In genomic region chr5:17176771-17177170, GRCm38 (mm10) we compare ENCODE assay signal across 21 mouse cellular contexts.
DNase-seq lines count a peak whose midpoint lies in the region; ATAC-seq and TF ChIP-seq lines count a peak whose summit lies in the region.
"Had no signal": no experiment of that assay in that cellular context is flagged by ENCODE, and none has a peak within 500 bp of the region (broad histone marks: within the 10 kb centered on the region; RNA-seq: fewer than 3 reads in every experiment).

No protein-coding gene starts in this region.

- no peak overlapping the region for H3K4me3 ChIP-seq in hindbrain, embryonic 14.5 days (replicated peaks; ENCODE audit: low read length)
- no peak overlapping the region for H3K4me3 ChIP-seq in hindbrain, embryonic 12.5 days
- no peak overlapping the region for H3K4me3 ChIP-seq in lung, postnatal 0 days (ENCODE audit: low read depth, low read length)
- no peak overlapping the region for H3K4me3 ChIP-seq in forebrain, embryonic 12.5 days (replicated peaks)
- H3K4me3 ChIP-seq: heart, embryonic 10.5 days; hindbrain, embryonic 10.5 days; kidney, embryonic 15.5 days had no signal

- H3K27ac ChIP-seq in hindbrain, embryonic 14.5 days = no peak overlapping the region
- H3K27ac ChIP-seq in hindbrain, embryonic 12.5 days = no peak overlapping the region
- H3K27ac ChIP-seq in lung, postnatal 0 days (ENCODE audit: low read length) = no peak overlapping the region
- H3K27ac ChIP-seq in forebrain, embryonic 12.5 days = no peak overlapping the region
- H3K27ac ChIP-seq: heart, embryonic 10.5 days; hindbrain, embryonic 10.5 days; kidney, embryonic 15.5 days; macrophage had no signal

- H3K4me2 ChIP-seq in hindbrain, embryonic 14.5 days (replicated peaks) = no peak overlapping the region
- H3K4me2 ChIP-seq in hindbrain, embryonic 12.5 days (replicated peaks) = no peak overlapping the region
- H3K4me2 ChIP-seq in lung, postnatal 0 days (replicated peaks; ENCODE audit: low read depth, low read length) = no peak overlapping the region
- H3K4me2 ChIP-seq in forebrain, embryonic 12.5 days = no peak overlapping the region
- H3K4me2 ChIP-seq: kidney, embryonic 15.5 days; midbrain, embryonic 11.5 days had no signal

- TF ChIP-seq CTCF in lung, postnatal 0 days (IDR thresholded peaks at IDR 0.05) = no peak

- no peak for TF ChIP-seq EP300 in lung, postnatal 0 days (IDR thresholded peaks at IDR 0.05)

- no peaks in the 10 kb centered on the region for H3K4me1 ChIP-seq in hindbrain, embryonic 14.5 days (replicated peaks; ENCODE audit: control insufficient read depth, insufficient read depth, low read length)
- H3K4me1 ChIP-seq in hindbrain, embryonic 12.5 days = no peaks in the 10 kb centered on the region
- no peaks in the 10 kb centered on the region for H3K4me1 ChIP-seq in lung, postnatal 0 days (ENCODE audit: insufficient read depth, low read depth, low read length)
- no peaks in the 10 kb centered on the region for H3K4me1 ChIP-seq in forebrain, embryonic 12.5 days
- H3K4me1 ChIP-seq: heart, embryonic 10.5 days; hindbrain, embryonic 10.5 days; kidney, embryonic 15.5 days had no signal

- no peaks in the 10 kb centered on the region for H3K9me3 ChIP-seq in hindbrain, embryonic 14.5 days (ENCODE audit: control insufficient read depth, low read length)
- no peaks in the 10 kb centered on the region for H3K9me3 ChIP-seq in hindbrain, embryonic 12.5 days (replicated peaks)
- no peaks in the 10 kb centered on the region for H3K9me3 ChIP-seq in lung, postnatal 0 days (ENCODE audit: low read length)
- no peaks in the 10 kb centered on the region for H3K9me3 ChIP-seq in forebrain, embryonic 12.5 days
- H3K9me3 ChIP-seq: heart, embryonic 10.5 days; hindbrain, embryonic 10.5 days; kidney, embryonic 15.5 days had no signal

- H3K9ac ChIP-seq in hindbrain, embryonic 14.5 days = no peak overlapping the region
- H3K9ac ChIP-seq in hindbrain, embryonic 12.5 days = no peak overlapping the region
- no peak overlapping the region for H3K9ac ChIP-seq in lung, postnatal 0 days (replicated peaks; ENCODE audit: low read depth)
- no peak overlapping the region for H3K9ac ChIP-seq in forebrain, embryonic 12.5 days
- H3K9ac ChIP-seq: kidney, embryonic 15.5 days had no signal

- peak; percentile 11 to 14 for DNase-seq in cerebellum, postnatal 10 days
- DNase-seq in cerebellum, postnatal 36 days = no peak
- peak; percentile 26 for DNase-seq in hindbrain, embryonic 14.5 days (ENCODE audit: low spot score)
- DNase-seq in lung, postnatal 0 days (ENCODE audit: low spot score) = peak; percentile 6
- DNase-seq in lung, postnatal 14 days = no peak
- DNase-seq: adrenal gland, postnatal 14 days; cerebellum, adult 11 months; layer of hippocampus, postnatal 36 days; lung, adult 18-20 months; right cerebral cortex, postnatal 4 days; thymus, postnatal 14 days had no signal

- no peaks in the 10 kb centered on the region for H3K27me3 ChIP-seq in hindbrain, embryonic 14.5 days (ENCODE audit: control insufficient read depth, insufficient read depth, low read length)
- no peaks in the 10 kb centered on the region for H3K27me3 ChIP-seq in hindbrain, embryonic 12.5 days
- H3K27me3 ChIP-seq in lung, postnatal 0 days (replicated peaks; ENCODE audit: insufficient read depth, low read length) = no peaks in the 10 kb centered on the region
- no peaks in the 10 kb centered on the region for H3K27me3 ChIP-seq in forebrain, embryonic 12.5 days
- H3K27me3 ChIP-seq: kidney, embryonic 15.5 days had no signal

- WGBS in hindbrain, embryonic 14.5 days = 92% methylated on average over 9 of the region's 9 CpGs
- WGBS in hindbrain, embryonic 12.5 days = 88% methylated on average over 9 of the region's 9 CpGs
- 60% methylated on average over 9 of the region's 9 CpGs for WGBS in lung, postnatal 0 days
- 91% methylated on average over 9 of the region's 9 CpGs for WGBS in forebrain, embryonic 12.5 days

- ATAC-seq in hindbrain, embryonic 14.5 days (ENCODE audit: low FRiP score) = no peak
- ATAC-seq in hindbrain, embryonic 12.5 days (ENCODE audit: low FRiP score) = no peak
- no peak for ATAC-seq in lung, postnatal 0 days
- no peak for ATAC-seq in megakaryocyte, adult 5-6 weeks (ENCODE audit: poor library complexity, severe bottlenecking)
- ATAC-seq in forebrain, embryonic 12.5 days (ENCODE audit: low FRiP score) = no peak
- ATAC-seq: activated CD4-positive, CD25-positive, alpha-beta regulatory T cell, adult 4 months; CD4-positive, CD25-positive, alpha-beta regulatory T cell, adult 4 months had no signal

- no peaks in the 10 kb centered on the region for H3K36me3 ChIP-seq in hindbrain, embryonic 14.5 days (replicated peaks; ENCODE audit: control insufficient read depth, insufficient read depth)
- no peaks in the 10 kb centered on the region for H3K36me3 ChIP-seq in hindbrain, embryonic 12.5 days
- H3K36me3 ChIP-seq in lung, postnatal 0 days (ENCODE audit: insufficient read depth, low read length) = no peaks in the 10 kb centered on the region
- H3K36me3 ChIP-seq in forebrain, embryonic 12.5 days (replicated peaks) = no peaks in the 10 kb centered on the region
- H3K36me3 ChIP-seq: heart, embryonic 10.5 days; hindbrain, embryonic 10.5 days; kidney, embryonic 15.5 days had no signal

Comparison
In these comparisons a context has a peak if more than half of its experiments do, and no peak if none do; other contexts are left out.
1. DNase-seq: peak in cerebellum, postnatal 10 days (2 of 2), hindbrain, embryonic 14.5 days (single experiment) and lung, postnatal 0 days (single experiment); none in cerebellum, postnatal 36 days (0 of 2) and lung, postnatal 14 days (single experiment).